Mouse (Mus musculus): ENCODE measurements around the gene Ppil4.
"Not testable (repeated sequence)": the region's sequence is repeated elsewhere in the genome, so short reads cannot be mapped to it uniquely, and the experiment has no call there.

Gene Ppil4

GRCm38 (mm10) chr10:7792751-7793385, at the start of gene Ppil4, which contains the start of gene Ginm1:
TSS of gene Ppil4 (plus strand) at chr10:7792891.
TSS of gene Ginm1 (minus strand) at chr10:7792824.
- peak; percentile 80 to 84 for DNase-seq (ENCODE audit: low spot score in 2 of 2)

- DNase-seq (ENCODE audit: low spot score in 2 of 2): not testable (repeated sequence)
Observed at GRCm38 (mm10) chr10:7745528-7745927, 47.2 kb upstream of the Ppil4 start.

DNA sequence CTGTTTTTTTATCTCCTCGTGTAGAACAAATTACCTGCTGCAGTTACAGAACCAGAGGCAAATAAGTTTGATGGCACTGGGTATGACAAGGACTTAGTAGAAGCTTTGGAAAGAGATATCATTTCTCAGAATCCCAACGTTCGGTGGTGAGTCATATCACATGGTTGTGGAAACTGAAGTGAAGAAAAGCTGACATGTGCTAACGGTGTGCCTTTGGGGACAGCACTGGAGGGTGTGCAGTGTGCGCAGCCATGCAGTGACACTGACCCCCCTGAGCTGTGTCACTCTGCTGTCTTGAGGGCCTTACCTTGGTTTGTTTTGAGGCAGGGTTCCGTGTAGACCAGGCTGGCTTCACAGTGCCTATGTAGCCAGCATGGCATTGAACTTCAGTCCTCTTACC, 43.9 kb upstream of the Ppil4 start:
- DNase-seq (ENCODE audit: low spot score in 2 of 2): no peak

DNA sequence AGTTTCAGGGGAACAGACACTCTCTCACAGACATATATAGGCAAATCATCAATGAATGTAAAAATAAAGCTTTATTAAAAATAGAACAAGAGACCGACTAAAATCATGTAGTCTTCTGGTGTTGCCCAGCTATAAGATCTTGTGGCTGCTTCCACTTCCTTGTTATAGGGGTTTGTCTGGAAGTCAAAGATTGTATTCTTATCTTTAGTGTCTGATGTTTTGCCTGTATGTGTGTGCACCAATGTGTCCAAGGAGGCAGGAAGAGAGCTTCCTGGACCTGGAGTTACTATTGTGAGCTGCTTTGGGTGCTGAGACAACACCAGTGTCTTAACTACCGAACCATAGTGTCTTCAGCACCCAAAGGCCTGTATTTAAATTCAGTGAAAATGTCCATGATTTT, 35.1 kb upstream of the Ppil4 start:
- DNase-seq (ENCODE audit: low spot score in 2 of 2): no peak

DNA sequence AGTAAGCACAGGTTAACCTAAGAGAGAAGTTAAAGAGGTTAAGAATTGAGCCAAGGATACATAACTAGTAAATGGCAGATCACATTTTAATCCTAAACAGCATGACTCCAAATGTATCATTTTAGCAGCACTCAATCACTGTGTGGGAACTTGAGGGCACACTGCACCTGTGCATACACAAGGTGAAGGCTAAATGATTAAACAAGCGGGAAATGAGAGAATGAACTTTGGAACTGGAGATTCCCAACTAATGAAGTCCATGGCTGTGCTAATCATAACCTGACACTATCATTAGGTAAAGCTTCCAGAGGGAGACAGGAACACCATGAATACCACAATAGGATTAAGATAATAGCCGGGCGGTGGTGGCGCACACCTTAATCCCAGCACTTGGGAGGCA, 20.3 kb upstream of the Ppil4 start:
- no peak for DNase-seq (ENCODE audit: low spot score in 2 of 2)

- no peak for DNase-seq (ENCODE audit: low spot score in 2 of 2)
Observed at GRCm38 (mm10) chr10:7772769-7773168, 19.9 kb upstream of the Ppil4 start.

DNA sequence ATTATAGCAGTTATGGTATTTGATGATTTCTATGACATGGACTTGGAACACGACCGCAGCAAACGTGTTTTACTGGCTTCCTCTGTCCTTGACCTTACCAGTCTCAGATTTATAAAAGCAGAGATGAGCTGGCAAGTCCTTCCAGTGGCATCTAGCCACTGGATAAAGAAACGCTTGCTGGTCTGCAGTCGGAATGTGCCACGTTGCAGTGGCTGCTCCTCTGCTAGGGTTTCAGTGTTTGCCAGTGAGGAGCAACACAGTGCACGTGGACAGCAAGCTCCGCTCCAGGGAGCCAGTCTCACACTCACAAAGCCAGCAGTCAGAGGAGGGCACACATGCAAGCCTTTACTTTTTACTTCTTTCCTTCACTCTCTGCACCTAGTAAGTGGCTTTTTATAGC, 17.3 kb upstream of the Ppil4 start:
- no peak for DNase-seq (ENCODE audit: low spot score in 2 of 2)

DNA sequence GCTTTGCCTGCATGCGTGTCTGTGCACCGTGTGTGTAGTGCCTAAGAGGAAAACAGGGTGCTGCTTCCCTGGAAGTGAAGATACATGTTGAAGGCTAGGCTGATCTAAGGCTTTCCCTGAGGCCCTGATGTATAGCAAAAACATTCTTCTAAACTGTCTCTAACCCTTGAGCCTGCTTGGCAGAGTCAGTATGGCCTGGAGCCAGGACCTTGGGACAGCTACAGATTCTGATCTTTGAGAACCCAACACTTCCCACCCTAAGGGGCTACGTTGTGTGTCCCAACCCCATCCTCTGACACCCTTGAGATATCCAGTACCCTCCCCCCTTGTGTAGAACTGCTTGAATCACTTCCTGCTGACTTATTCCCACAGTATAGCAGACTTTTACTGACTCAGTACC, 14.3 kb upstream of the Ppil4 start:
- DNase-seq (ENCODE audit: low spot score in 2 of 2): no peak

DNA sequence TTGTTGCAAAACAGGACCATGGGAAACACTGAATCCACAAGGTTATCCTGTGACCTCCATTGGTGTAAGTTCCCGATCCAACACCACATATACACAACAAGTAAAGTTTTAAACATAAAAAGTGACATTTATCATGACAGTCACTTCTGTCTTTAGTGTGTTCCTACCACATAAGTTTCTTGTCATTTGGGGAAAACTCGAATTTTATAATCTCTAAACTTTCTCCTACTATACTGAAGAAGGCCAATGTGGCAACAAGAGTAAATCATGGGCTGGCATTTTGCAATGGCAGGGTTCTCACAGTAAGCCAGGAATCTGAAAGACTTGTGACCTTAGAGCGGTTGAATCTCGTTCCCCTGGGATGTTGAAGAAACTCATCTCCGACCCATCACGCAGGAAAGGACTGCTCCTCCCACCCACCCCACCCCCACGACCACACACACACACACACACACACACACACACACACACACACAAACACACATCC, 12.9 kb upstream of the Ppil4 start:
- DNase-seq (ENCODE audit: low spot score in 2 of 2): no peak

DNA sequence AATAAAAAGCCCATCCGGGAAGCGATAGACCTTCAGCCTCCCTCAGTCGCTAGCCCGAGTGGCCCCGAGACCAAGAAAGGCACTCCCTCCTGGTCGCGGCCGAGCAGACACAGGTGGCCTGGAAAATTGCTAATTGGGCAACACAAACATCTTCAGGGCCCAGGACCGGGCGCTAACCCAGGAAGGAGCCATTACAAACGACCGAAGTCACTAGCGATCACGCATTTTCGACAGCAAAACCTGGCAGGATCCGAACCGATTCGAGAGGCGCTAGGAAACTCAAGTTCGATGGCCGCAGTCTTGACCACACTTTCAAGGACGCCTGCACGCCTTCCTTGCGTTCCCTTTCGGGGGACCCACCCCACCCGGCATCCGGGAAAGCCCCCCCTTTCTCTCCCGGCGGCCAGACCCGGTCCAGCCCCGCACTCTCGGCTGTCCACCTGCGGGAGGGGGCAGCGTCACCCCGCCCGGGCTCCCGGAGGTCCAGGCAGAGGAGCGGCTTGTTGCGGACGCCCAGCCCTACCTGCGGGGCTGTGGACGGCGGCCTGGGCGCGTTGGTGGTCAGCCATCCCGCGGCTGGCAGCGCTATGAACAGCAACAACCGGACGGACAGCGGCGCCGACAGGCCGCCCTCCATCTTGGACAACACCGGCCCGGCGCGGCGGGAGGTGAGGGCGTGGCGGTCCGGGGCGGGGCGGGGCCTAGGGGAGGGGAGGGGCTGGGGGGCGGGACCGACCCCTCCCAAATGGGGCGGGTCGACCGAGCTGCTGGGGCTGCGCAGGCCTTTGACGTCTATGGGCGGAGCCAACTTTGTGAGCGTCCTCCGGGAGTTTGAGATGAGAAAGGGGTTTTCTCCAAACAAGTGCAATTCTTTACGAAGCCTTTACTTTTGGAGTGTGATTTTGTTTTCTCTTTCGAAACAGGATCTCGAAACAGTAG, 12.2 kb upstream of the Ppil4 start:
- peak; percentile 44 to 72 for DNase-seq (ENCODE audit: low spot score in 2 of 2)

DNA sequence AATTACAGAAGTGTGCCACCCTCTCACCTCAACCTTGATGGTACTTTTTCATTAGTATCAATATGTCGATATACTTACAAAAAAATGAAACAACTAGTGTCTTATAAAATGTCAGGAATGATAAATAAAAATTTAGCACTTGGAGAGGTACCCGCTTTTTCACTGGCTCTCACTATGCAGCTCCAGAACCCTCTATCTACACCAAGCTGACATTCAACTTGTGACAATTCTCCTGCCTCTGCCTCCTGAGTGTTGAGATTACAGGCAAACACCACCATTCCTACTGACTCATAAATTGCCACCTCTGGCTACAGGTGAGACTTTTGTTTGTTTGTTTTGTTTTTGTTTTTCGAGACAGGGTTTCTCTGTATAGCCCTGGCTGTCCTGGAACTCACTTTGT, 11.5 kb upstream of the Ppil4 start:
- no peak for DNase-seq (ENCODE audit: low spot score in 2 of 2)

- DNase-seq (ENCODE audit: low spot score in 2 of 2): no peak
Observed at GRCm38 (mm10) chr10:7787319-7787718, 5.4 kb upstream of the Ppil4 start.

DNA sequence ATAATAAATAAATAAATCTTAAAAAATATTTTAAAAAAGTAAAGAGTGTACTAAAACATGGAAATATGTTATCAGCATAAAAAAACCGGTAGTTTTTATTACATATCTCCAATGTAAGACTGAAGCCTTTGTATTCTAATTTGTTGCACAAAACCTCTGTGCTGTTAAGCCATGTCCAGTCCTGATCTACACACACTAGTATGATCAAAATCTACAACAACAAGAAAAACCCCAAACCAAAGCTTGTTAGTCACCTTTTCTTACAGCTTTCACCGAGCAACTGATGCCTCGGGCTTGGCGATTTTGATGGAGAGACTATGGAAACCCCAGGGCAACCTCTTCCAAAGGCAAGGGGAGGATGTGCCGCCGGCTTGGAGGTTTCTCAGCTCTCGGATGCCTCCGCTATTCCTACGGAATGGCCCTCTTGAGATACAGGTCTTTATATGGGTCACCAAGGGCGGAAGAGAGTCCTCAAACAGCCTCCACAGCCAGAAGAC, 389 bp upstream of the Ppil4 start:
- no peak for DNase-seq (ENCODE audit: low spot score in 2 of 2)

DNA sequence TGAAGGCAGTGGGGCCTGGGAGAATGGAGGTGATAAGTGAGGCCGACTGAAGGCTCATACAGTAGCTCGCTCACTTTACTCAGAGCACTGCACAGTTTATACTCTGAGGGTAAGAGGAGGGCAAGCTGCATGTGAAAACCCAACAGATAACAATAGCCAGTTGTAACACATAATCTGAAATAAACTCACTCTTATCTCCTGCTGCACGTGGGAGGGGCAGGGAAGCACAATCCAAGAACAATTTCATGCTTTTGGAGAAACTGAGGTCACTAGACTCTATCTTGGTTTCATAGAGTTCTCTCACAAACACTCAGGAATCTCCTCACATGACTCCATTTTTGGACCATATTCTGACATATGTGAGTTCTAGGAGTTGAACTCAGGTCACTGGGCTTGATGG, 8.6 kb downstream of the Ppil4 start:
- no peak for DNase-seq (ENCODE audit: low spot score in 2 of 2)

GRCm38 (mm10) chr10:7802519-7803140, 9.9 kb downstream of the Ppil4 start:
- DNase-seq (ENCODE audit: low spot score in 2 of 2): no peak

- DNase-seq (ENCODE audit: low spot score in 2 of 2): peak in 1 of 2 experiments; percentile 19
Observed at GRCm38 (mm10) chr10:7809937-7810336, 17.2 kb downstream of the Ppil4 start.

DNA sequence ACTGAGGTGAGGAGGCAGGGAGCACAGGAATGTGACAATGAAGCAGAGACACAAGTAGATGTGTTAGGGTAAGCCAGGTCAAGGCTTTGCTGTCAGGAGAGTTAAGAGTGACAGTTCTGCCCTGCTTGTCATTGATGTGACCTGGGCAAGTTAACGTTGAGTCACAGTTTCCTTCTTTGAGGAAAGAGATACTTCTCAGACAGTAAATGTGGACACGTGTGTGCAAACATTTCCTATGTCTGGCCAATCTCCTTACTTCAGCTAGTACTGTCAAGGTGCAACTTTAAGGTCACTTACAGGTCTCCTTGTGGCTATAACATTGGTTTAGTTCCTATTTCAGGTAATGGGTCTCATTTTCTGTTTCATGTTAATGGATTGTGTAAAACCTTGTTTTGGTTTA, 23.8 kb downstream of the Ppil4 start:
- no peak for DNase-seq (ENCODE audit: low spot score in 2 of 2)

DNA sequence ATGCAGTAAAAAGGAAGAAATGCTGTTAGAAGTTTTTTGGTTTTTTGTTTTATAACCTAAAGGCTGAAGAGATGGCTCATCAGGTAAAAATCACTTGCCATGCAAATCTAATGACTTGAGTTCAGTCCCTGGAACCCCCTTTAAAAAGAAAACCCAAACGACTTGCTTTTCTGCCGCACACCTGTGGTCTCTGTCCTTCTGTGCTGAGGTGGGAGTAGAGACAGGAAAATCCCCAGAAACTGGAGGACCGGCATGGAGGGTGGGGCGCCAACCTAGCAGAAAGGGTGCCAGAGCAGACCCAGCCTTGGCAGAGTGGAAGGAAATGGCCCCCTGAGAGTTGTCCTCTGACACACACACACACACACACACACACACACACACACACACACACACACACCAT, 26.0 kb downstream of the Ppil4 start:
- DNase-seq (ENCODE audit: low spot score in 2 of 2): no peak

- DNase-seq (ENCODE audit: low spot score in 2 of 2): no peak
Observed at GRCm38 (mm10) chr10:7819156-7819555, 26.5 kb downstream of the Ppil4 start.

DNA sequence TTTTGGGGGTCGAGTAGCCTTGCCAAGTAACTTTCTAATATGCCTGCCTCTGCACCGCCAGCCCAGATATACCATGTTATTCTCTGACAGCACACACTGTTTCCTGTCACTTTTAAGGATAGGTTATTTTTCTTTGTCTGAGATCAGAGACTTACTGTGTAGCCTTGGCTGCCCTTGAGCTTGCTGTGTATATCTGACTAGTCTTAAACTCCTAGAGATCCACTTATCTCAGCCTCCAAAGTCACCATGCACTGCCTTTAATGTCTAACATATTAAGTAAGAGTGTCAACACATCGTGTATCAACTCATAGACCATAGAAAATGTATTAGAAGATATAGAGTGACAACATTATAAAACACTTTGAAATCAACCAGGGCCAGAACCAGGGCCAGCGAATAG, 26.9 kb downstream of the Ppil4 start:
- no peak for DNase-seq (ENCODE audit: low spot score in 2 of 2)

GRCm38 (mm10) chr10:7820171-7820570, 27.5 kb downstream of the Ppil4 start:
- DNase-seq (ENCODE audit: low spot score in 2 of 2): no peak

- no peak for DNase-seq (ENCODE audit: low spot score in 2 of 2)
Observed at GRCm38 (mm10) chr10:7821981-7822380, 29.3 kb downstream of the Ppil4 start.

All from frontal cortex, postnatal 14 days (tissue).